Mouse (Mus musculus): ENCODE results near the gene Kcnj9.

GRCm38 (mm10) chr1:172317946-172318345 is 11.2 kb downstream of the Kcnj9 start:
- TF ChIP-seq CTCF (IDR thresholded peaks at IDR 0.05; ENCODE audit: extremely low read depth, insufficient read depth, low read length), result no peak
- no peak for TF ChIP-seq POLR2A (IDR thresholded peaks at IDR 0.05; ENCODE audit: extremely low read depth, insufficient read depth, low read length)

All from cortical plate, adult 2 months (tissue).